Comparison of ENCODE assay signal across 15 mouse cellular contexts in genomic region chrX:99016987-99017386, GRCm38 (mm10).
"Had no signal": no experiment of that assay in that cellular context is flagged by ENCODE, and none has a peak within 500 bp of the region (broad histone marks: within the 10 kb centered on the region; RNA-seq: fewer than 3 reads in every experiment).

No protein-coding gene starts in this region.

- DNase-seq: kidney, adult 8-10 months; kidney, postnatal 10 days; kidney, postnatal 36 days; layer of hippocampus, postnatal 36 days; liver, postnatal 0 days; midbrain, embryonic 14.5 days; thymus, postnatal 25 days had no signal

- H3K4me2 ChIP-seq: intestine, embryonic 15.5 days; kidney, embryonic 15.5 days; limb, embryonic 12.5 days; limb, embryonic 15.5 days; liver, embryonic 11.5 days; midbrain, embryonic 11.5 days had no signal

- H3K27ac ChIP-seq: intestine, embryonic 15.5 days; kidney, embryonic 15.5 days; left cerebral cortex, adult 2 months; limb, embryonic 12.5 days; limb, embryonic 15.5 days; liver, embryonic 14.5 days had no signal

- H3K4me3 ChIP-seq: intestine, embryonic 15.5 days; kidney, embryonic 15.5 days; left cerebral cortex, adult 2 months; limb, embryonic 12.5 days; limb, embryonic 15.5 days had no signal

- H3K9me3 ChIP-seq: intestine, embryonic 15.5 days; kidney, embryonic 15.5 days; limb, embryonic 12.5 days; limb, embryonic 15.5 days had no signal

- H3K9ac ChIP-seq: intestine, embryonic 15.5 days; kidney, embryonic 15.5 days; limb, embryonic 12.5 days; limb, embryonic 15.5 days; liver, embryonic 14.5 days; liver, postnatal 0 days had no signal

- ATAC-seq: intestine, embryonic 15.5 days; liver, postnatal 0 days had no signal

- H3K27me3 ChIP-seq: intestine, embryonic 15.5 days had no signal

- H3K36me3 ChIP-seq: intestine, embryonic 15.5 days; kidney, embryonic 15.5 days; limb, embryonic 12.5 days; limb, embryonic 15.5 days had no signal

- H3K4me1 ChIP-seq: intestine, embryonic 15.5 days; kidney, embryonic 15.5 days; limb, embryonic 15.5 days had no signal
